Mouse (Mus musculus) MEL (cell line): ENCODE results near the gene Sdsl. TPM values are rescaled to one million over a fixed set of nuclear protein-coding genes. Genes with fewer than 3 reads are reported as not detected.

ENCODE experiments used
- DNase-seq: peaks from one replicate; pipeline ENCODE4 v3.0.0; 2011; ENCODE audit warnings: low read depth, low spot score
- H3K27ac ChIP-seq: 2 replicates; pipeline ENCODE4 v1.5.1; 2012; ENCODE audit warnings: low read depth, mild to moderate bottlenecking, control low read depth, low read length, moderate library complexity; ENCODE audit not compliant: control insufficient read depth
- H3K27me3 ChIP-seq, 2 experiments: fragments of 150-350 bp in 1 of 2; sonication (generic) in 1 of 2; 2 replicates each; pipeline ENCODE4 v1.6.1; 2012; ENCODE audit warnings: low read length in 2 of 2, mild to moderate bottlenecking in 2 of 2, improper control_type of control experiment in 1 of 2, moderate library complexity in 1 of 2; ENCODE audit not compliant: insufficient read depth in 2 of 2, control insufficient read depth in 1 of 2
- H3K36me3 ChIP-seq, 2 experiments: 2 replicates each; pipeline ENCODE4 v1.6.1; 2012 to 2014; ENCODE audit warnings: low read length in 2 of 2, improper control_type of control experiment in 1 of 2, inconsistent platforms in 1 of 2, mild to moderate bottlenecking in 1 of 2; ENCODE audit not compliant: insufficient read depth in 2 of 2, control insufficient read depth in 1 of 2
- H3K4me1 ChIP-seq, 2 experiments: fragments of 150-350 bp in 1 of 2; sonication (generic) in 1 of 2; 2 replicates each; pipeline ENCODE4 v1.6.1; 2012; ENCODE audit warnings: low read length in 2 of 2, improper control_type of control experiment in 1 of 2, mild to moderate bottlenecking in 1 of 2; ENCODE audit not compliant: insufficient read depth in 2 of 2, control insufficient read depth in 1 of 2
- H3K4me3 ChIP-seq, 2 experiments: fragments of 150-350 bp in 1 of 2; sonication (generic) in 1 of 2; 2 replicates each; pipeline ENCODE4 v1.5.1; 2012; ENCODE audit warnings: low read depth in 2 of 2, low read length in 2 of 2, mild to moderate bottlenecking in 2 of 2, moderate library complexity in 2 of 2, control low read depth in 1 of 2, improper control_type of control experiment in 1 of 2; ENCODE audit not compliant: control insufficient read depth in 1 of 2, insufficient read depth in 1 of 2
- H3K79me2 ChIP-seq: 2 replicates; pipeline ENCODE4 v1.6.1; 2012; ENCODE audit warnings: mild to moderate bottlenecking, low read length, moderate library complexity; ENCODE audit not compliant: control insufficient read depth, poor library complexity, insufficient read depth
- H3K9ac ChIP-seq: 2 replicates; pipeline ENCODE4 v1.6.1; 2012; ENCODE audit warnings: low read depth, mild to moderate bottlenecking, control low read depth, low read length, moderate library complexity; ENCODE audit not compliant: control insufficient read depth, poor library complexity, severe bottlenecking
- H3K9me3 ChIP-seq: fragments of 150-350 bp; sonication (generic); replicated peaks from 2 replicates; pipeline ENCODE4 v1.6.1; 2012; ENCODE audit warnings: mild to moderate bottlenecking, low read length, improper control_type of control experiment, moderate library complexity; ENCODE audit not compliant: insufficient read depth
- CHD1 ChIP-seq: IDR thresholded peaks from 2 replicates; pipeline ENCODE4 v1.6.1; 2012; ENCODE audit warnings: low read depth, mild to moderate bottlenecking, inconsistent platforms, low read length, improper control_type of control experiment
- CHD2 ChIP-seq: IDR thresholded peaks from 2 replicates; pipeline ENCODE4 v1.6.1; 2011; ENCODE audit warnings: low read length, improper control_type of control experiment
- CTCF ChIP-seq, 3 experiments: IDR thresholded peaks in 2 of 3; conservative IDR thresholded peaks in 1 of 3; 2 replicates each; pipeline ENCODE4 v1.5.1; 2011 to 2012; ENCODE audit warnings: low read length in 3 of 3, low read depth in 2 of 3, mild to moderate bottlenecking in 2 of 3, improper control_type of control experiment in 1 of 3, inconsistent platforms in 1 of 3, mixed read lengths in 1 of 3, moderate library complexity in 1 of 3; ENCODE audit not compliant: control insufficient read depth in 1 of 3, insufficient read depth in 1 of 3, poor library complexity in 1 of 3, severe bottlenecking in 1 of 3
- E2F4 ChIP-seq: IDR thresholded peaks from 2 replicates; pipeline ENCODE4 v1.6.1; 2011; ENCODE audit warnings: low read depth, low read length, improper control_type of control experiment, borderline replicate concordance
- ELF1 ChIP-seq: IDR thresholded peaks from 2 replicates; pipeline ENCODE4 v1.6.1; 2014; ENCODE audit warnings: low read depth, mild to moderate bottlenecking, inconsistent platforms, low read length, improper control_type of control experiment, moderate library complexity
- HCFC1 ChIP-seq: IDR thresholded peaks from 2 replicates; pipeline ENCODE4 v1.6.1; 2012; ENCODE audit warnings: low read depth, mild to moderate bottlenecking, inconsistent platforms, low read length, improper control_type of control experiment, moderate library complexity
- MAZ ChIP-seq: IDR thresholded peaks from 2 replicates; pipeline ENCODE4 v1.6.1; 2012; ENCODE audit warnings: low read depth, mild to moderate bottlenecking, inconsistent platforms, low read length, improper control_type of control experiment
- MEF2A ChIP-seq: IDR thresholded peaks from 2 replicates; pipeline ENCODE4 v1.6.1; 2014; ENCODE audit warnings: low read depth, mild to moderate bottlenecking, inconsistent platforms, low read length, improper control_type of control experiment; ENCODE audit not compliant: poor library complexity, insufficient replicate concordance, severe bottlenecking; ENCODE audit errors: extremely low read depth
- POLR2A ChIP-seq, 2 experiments: IDR thresholded peaks; 2 replicates each; pipeline ENCODE4 v1.6.1; 2011 to 2012; ENCODE audit warnings: low read length in 2 of 2, mild to moderate bottlenecking in 2 of 2, control low read depth in 1 of 2, improper control_type of control experiment in 1 of 2, low read depth in 1 of 2, moderate library complexity in 1 of 2; ENCODE audit not compliant: control insufficient read depth in 1 of 2, insufficient read depth in 1 of 2, poor library complexity in 1 of 2
- POLR2AphosphoS5 ChIP-seq: IDR thresholded peaks from 2 replicates; pipeline ENCODE4 v1.6.1; 2012; ENCODE audit warnings: low read depth, borderline replicate concordance, mild to moderate bottlenecking, inconsistent platforms, low read length, moderate library complexity, mixed read lengths
- RAD21 ChIP-seq: IDR thresholded peaks from 2 replicates; pipeline ENCODE4 v1.6.1; 2011; ENCODE audit warnings: mild to moderate bottlenecking, low read depth, low read length, improper control_type of control experiment
- RCOR1 ChIP-seq: IDR thresholded peaks from 2 replicates; pipeline ENCODE4 v1.6.1; 2012; ENCODE audit warnings: low read depth, mild to moderate bottlenecking, inconsistent platforms, low read length, improper control_type of control experiment
- SIN3A ChIP-seq: IDR thresholded peaks from 2 replicates; pipeline ENCODE4 v1.6.1; 2012; ENCODE audit warnings: low read length, improper control_type of control experiment, inconsistent platforms
- SMC3 ChIP-seq: IDR thresholded peaks from 2 replicates; pipeline ENCODE4 v1.6.1; 2011; ENCODE audit warnings: low read depth, low read length, improper control_type of control experiment
- USF1 ChIP-seq: IDR thresholded peaks from 2 replicates; pipeline ENCODE4 v1.6.1; 2014; ENCODE audit warnings: low read depth, mild to moderate bottlenecking, inconsistent platforms, low read length, improper control_type of control experiment, moderate library complexity
- USF2 ChIP-seq, 2 experiments: IDR thresholded peaks; 2 replicates each; pipeline ENCODE4 v1.6.1; 2011 to 2012; ENCODE audit warnings: improper control_type of control experiment in 2 of 2, low read length in 2 of 2, borderline replicate concordance in 1 of 2, inconsistent platforms in 1 of 2, low read depth in 1 of 2, mild to moderate bottlenecking in 1 of 2; ENCODE audit not compliant: insufficient read depth in 1 of 2
- ZC3H11A ChIP-seq: IDR thresholded peaks from 2 replicates; pipeline ENCODE4 v1.6.1; 2012; ENCODE audit warnings: low read depth, mild to moderate bottlenecking, inconsistent platforms, low read length, improper control_type of control experiment
- ZMIZ1 ChIP-seq: IDR thresholded peaks from 2 replicates; pipeline ENCODE4 v1.6.1; 2012; ENCODE audit warnings: low read depth, mild to moderate bottlenecking, inconsistent platforms, low read length, improper control_type of control experiment, moderate library complexity
- ZNF384 ChIP-seq: IDR thresholded peaks from 2 replicates; pipeline ENCODE4 v1.6.1; 2012; ENCODE audit warnings: low read depth, mild to moderate bottlenecking, inconsistent platforms, low read length, improper control_type of control experiment
- polyA plus RNA-seq, 2 experiments: library from polyadenylated mRNA; stranded (reverse) in 1 of 2; unstranded in 1 of 2; fragments of >175 nt in 1 of 2; fragments of >200 nt in 1 of 2; gene quantifications; 2 replicates each; pipeline versions ENCODE4 v1.2.1 to v1.2.4; 2012; ENCODE audit warnings: low replicate concordance in 2 of 2, low read depth in 1 of 2; ENCODE audit not compliant: insufficient read length in 2 of 2, insufficient read depth in 1 of 2, missing spikeins in 1 of 2
- total RNA-seq: library from RNA; depleted of rRNA; stranded (reverse); fragments of 300-350 nt; gene quantifications from 2 replicates; pipeline ENCODE4 v1.2.3, GENCODE M21; 2012

Sdsl gene
- total and polyA plus RNA-seq, 3 experiments: 12.1 to 21.0 TPM; not detected in 1

- Histone ChIP-seq H3K36me3 (peaks cover 0 to 5% of the 10 kb centered on the region in 2 experiments; a peak in 2 of 4 replicates), H3K27ac (no peak overlapping the region), H3K79me2 (no peaks in the 10 kb centered on the region), H3K27me3 (no peaks in the 10 kb centered on the region), H3K4me1 (peaks cover 8 to 19% of the 10 kb centered on the region in 2 experiments), H3K9me3 (no peaks in the 10 kb centered on the region), H3K9ac (no peak overlapping the region), H3K4me3 (peak overlapping the region in 1 of 2 experiments; percentile 12; a peak in 1 of 4 replicates)
- no peak for TF ChIP-seq CHD1
- TF ChIP-seq POLR2AphosphoS5: no peak
- peak; percentile 72 to 85 (median 81) for TF ChIP-seq CTCF (IDR thresholded peaks at IDR 0.05 in 2 of 3, conservative IDR thresholded peaks at IDR 0.05 in 1 of 3; ENCODE audit: control insufficient read depth in 1 of 3, insufficient read depth in 1 of 3, low read depth in 2 of 3, low read length in 3 of 3, poor library complexity in 1 of 3, severe bottlenecking in 1 of 3)
- TF ChIP-seq ZNF384: no peak
- TF ChIP-seq SMC3: peak; percentile 67
- no peak for TF ChIP-seq HCFC1
- peak; percentile 30; the same call in 1 of the 2 replicates for TF ChIP-seq SIN3A
- TF ChIP-seq ZC3H11A: peak; percentile 45
- TF ChIP-seq USF1: peak; percentile 78
- TF ChIP-seq MEF2A: no peak
- peak; percentile 74 for TF ChIP-seq RAD21
- TF ChIP-seq ZMIZ1: no peak
- no peak for TF ChIP-seq POLR2A (IDR thresholded peaks at IDR 0.05; ENCODE audit: control insufficient read depth in 1 of 2, insufficient read depth in 1 of 2, low read depth in 1 of 2, low read length in 2 of 2, poor library complexity in 1 of 2)
- no peak for TF ChIP-seq CHD2
- 0 out of 4 replicates have a peak, but pooled peaks of 1 of the 2 experiments have one; percentile 18 for TF ChIP-seq USF2 (IDR thresholded peaks at IDR 0.05; ENCODE audit: borderline replicate concordance in 1 of 2, insufficient read depth in 1 of 2, low read depth in 1 of 2, low read length in 2 of 2)
- peak; percentile 84 for DNase-seq
Measured at GRCm38 (mm10) chr5:120457628-120458027, 15.0 kb downstream of the Sdsl start.

- H3K36me3 ChIP-seq: peaks cover 0 to 5% of the 10 kb centered on the region in 2 experiments; a peak in 2 of 4 replicates
- H3K27me3 ChIP-seq: no peaks in the 10 kb centered on the region
- H3K4me3 ChIP-seq: no peak overlapping the region
- DNase-seq: no peak
- H3K27ac ChIP-seq: no peak overlapping the region
- TF ChIP-seq ELF1 (no peak), RCOR1 (no peak), RAD21 (no peak), MAZ (no peak), E2F4 (no peak)
- peaks cover 8 to 19% of the 10 kb centered on the region in 2 experiments for H3K4me1 ChIP-seq
- no peaks in the 10 kb centered on the region for H3K79me2 ChIP-seq
- no peaks in the 10 kb centered on the region for H3K9me3 ChIP-seq
- H3K9ac ChIP-seq: no peak overlapping the region
Measured at GRCm38 (mm10) chr5:120456841-120457554, 15.6 kb downstream of the Sdsl start.
